Mouse (Mus musculus): ENCODE results near the gene Fam53b. TPM values are rescaled to one million over a fixed set of nuclear protein-coding genes. Genes with fewer than 3 reads are reported as not detected.

Gene Fam53b
- total and polyA plus RNA-seq, 2 experiments from 2014 or later = 9.4 to 17.3 TPM

DNA sequence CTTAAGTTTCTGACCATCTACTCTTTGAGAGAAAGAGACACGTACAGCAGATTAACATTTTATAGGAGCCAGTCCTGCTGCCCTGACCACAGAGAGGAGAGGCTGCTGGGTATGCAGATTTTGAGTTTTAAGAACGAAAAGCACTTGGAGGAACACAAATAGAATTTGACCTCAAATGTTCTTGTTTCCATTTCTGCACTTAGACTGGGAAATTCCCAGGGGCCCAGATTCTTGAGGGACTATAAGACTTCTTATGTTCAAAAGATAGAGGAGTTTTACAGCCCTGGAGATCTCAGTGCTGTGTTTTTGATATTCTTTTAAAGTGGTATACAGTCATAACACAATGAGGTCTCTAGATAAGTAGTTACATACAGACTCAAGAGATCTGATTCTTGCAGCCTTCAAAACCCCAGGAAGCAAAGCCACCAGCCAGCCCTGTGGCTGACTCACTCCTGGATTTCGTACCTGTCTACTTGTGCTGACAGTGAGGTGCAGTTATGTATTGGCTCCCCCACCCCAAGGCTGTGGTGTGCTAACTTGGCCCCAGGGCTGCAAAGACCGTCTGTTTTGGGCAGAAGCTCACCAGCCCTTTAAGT lies 48.7 kb downstream of the Fam53b start:
- Histone ChIP-seq H3K27ac (ENCODE audit: low read depth, low read length) (no peak overlapping the region), H3K4me3 (ENCODE audit: low read depth, low read length) (no peak overlapping the region), H3K9ac (replicated peaks; ENCODE audit: low read length, poor library complexity, severe bottlenecking) (no peak overlapping the region), H3K4me1 (ENCODE audit: insufficient read depth, low read length) (peaks cover 3% of the 10 kb centered on the region; the same call in 1 of the 2 replicates), H3K27me3 (ENCODE audit: insufficient read depth, low read length) (no peaks in the 10 kb centered on the region), H3K36me3 (ENCODE audit: insufficient read depth, low read length) (no peaks in the 10 kb centered on the region), H3K9me3 (ENCODE audit: low read length) (no peaks in the 10 kb centered on the region), H3K4me2 (ENCODE audit: low read depth, low read length, poor library complexity, severe bottlenecking) (no peak overlapping the region)
- no peak for TF ChIP-seq CTCF (IDR thresholded peaks at IDR 0.05)
- WGBS = 74% methylated on average over 4 of the region's 4 CpGs
- ATAC-seq (ENCODE audit: low FRiP score) (no peak), DNase-seq (ENCODE audit: low spot score) (no peak)

DNA sequence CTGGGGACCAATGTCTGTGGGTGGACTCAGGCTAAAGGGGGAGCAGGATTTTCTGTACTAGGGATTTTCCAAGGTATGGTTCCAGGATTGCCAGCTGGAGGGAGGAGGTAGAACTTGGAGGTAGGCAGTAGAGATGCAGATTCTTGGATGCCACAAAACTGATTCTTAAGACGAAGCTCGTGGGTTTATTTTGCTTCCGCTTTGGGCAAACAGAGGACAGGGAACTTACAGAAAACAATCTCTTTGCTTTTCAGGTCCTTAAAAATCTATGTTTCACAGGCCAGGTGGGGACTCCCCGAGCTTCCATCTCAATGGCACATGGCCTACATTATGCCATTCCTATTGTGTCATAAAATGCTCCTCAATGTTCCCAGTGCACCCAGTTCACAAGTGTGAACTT lies 49.4 kb downstream of the Fam53b start:
- no peak overlapping the region for H3K4me3 ChIP-seq (ENCODE audit: low read depth, low read length)
- WGBS = 93% methylated on average over 4 of the region's 4 CpGs
- no peaks in the 10 kb centered on the region for H3K9me3 ChIP-seq (ENCODE audit: low read length)
- no peak overlapping the region for H3K4me2 ChIP-seq (ENCODE audit: low read depth, low read length, poor library complexity, severe bottlenecking)
- DNase-seq (ENCODE audit: low spot score) (no peak), ATAC-seq (ENCODE audit: low FRiP score) (no peak)
- no peak for TF ChIP-seq CTCF (IDR thresholded peaks at IDR 0.05)
- H3K9ac ChIP-seq (replicated peaks; ENCODE audit: low read length, poor library complexity, severe bottlenecking) = no peak overlapping the region
- no peaks in the 10 kb centered on the region for H3K27me3 ChIP-seq (ENCODE audit: insufficient read depth, low read length)
- no peak overlapping the region for H3K27ac ChIP-seq (ENCODE audit: low read depth, low read length)
- H3K4me1 ChIP-seq (ENCODE audit: insufficient read depth, low read length) = peaks cover 3% of the 10 kb centered on the region; the same call in 1 of the 2 replicates
- H3K36me3 ChIP-seq (ENCODE audit: insufficient read depth, low read length) = peaks cover 3% of the 10 kb centered on the region; the same call in 1 of the 2 replicates

DNA sequence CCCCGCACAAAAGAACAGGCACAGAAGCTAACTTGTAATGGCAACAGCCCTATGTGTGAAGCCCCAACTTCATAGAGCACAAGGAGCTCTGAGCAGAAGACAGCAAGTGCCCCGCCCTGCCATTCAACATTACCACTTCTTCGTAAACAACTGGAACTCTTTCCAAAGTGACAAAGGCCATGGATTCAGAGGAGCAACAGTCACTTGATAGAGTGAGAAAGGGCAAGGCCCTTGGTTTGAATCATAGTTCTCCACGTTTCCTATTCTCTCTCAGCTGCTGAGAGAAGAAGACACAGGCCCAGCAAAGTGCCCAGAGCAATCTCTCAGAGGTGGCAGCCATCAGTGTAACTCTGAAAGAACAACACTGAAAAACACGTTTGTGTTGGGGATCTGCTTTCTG lies 49.8 kb downstream of the Fam53b start:
- Histone ChIP-seq H3K4me2 (ENCODE audit: low read depth, low read length, poor library complexity, severe bottlenecking) (no peak overlapping the region), H3K9me3 (ENCODE audit: low read length) (no peaks in the 10 kb centered on the region), H3K9ac (replicated peaks; ENCODE audit: low read length, poor library complexity, severe bottlenecking) (no peak overlapping the region), H3K27ac (ENCODE audit: low read depth, low read length) (no peak overlapping the region), H3K36me3 (ENCODE audit: insufficient read depth, low read length) (peaks cover 5% of the 10 kb centered on the region; the same call in 1 of the 2 replicates), H3K4me3 (ENCODE audit: low read depth, low read length) (no peak overlapping the region), H3K4me1 (ENCODE audit: insufficient read depth, low read length) (peaks cover 3% of the 10 kb centered on the region; the same call in 1 of the 2 replicates), H3K27me3 (ENCODE audit: insufficient read depth, low read length) (no peaks in the 10 kb centered on the region)
- no peak for TF ChIP-seq CTCF (IDR thresholded peaks at IDR 0.05)
- 93% methylated on average over 5 of the region's 5 CpGs for WGBS
- ATAC-seq (ENCODE audit: low FRiP score) = no peak
- no peak for DNase-seq (ENCODE audit: low spot score)

DNA sequence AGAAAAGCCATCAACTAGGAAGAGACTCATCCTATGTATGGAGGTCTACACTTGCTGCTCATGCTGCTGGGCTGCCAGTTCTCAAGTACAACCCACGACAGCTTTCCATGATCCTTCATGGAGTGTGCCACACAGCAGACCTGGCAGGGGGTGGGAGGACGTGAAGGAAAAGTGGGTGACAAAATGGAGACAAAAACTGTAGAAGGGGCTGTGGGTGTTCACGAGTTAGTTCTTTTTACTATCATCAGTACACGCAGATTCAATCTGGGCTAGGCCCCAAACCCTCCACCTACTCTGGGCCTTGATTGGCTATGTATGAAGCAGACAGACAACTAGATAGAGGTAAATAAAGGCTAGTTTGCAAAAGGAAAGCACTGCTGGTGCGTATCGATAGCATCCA lies 50.3 kb downstream of the Fam53b start:
- DNase-seq (ENCODE audit: low spot score) = no peak
- no peak for TF ChIP-seq CTCF (IDR thresholded peaks at IDR 0.05)
- H3K4me1 ChIP-seq (ENCODE audit: insufficient read depth, low read length) = peaks cover 3% of the 10 kb centered on the region; the same call in 1 of the 2 replicates
- H3K9ac ChIP-seq (replicated peaks; ENCODE audit: low read length, poor library complexity, severe bottlenecking) = no peak overlapping the region
- H3K36me3 ChIP-seq (ENCODE audit: insufficient read depth, low read length) = peaks cover 7% of the 10 kb centered on the region; the same call in 1 of the 2 replicates
- no peak overlapping the region for H3K4me2 ChIP-seq (ENCODE audit: low read depth, low read length, poor library complexity, severe bottlenecking)
- ATAC-seq (ENCODE audit: low FRiP score) = no peak
- no peak overlapping the region for H3K27ac ChIP-seq (ENCODE audit: low read depth, low read length)
- H3K9me3 ChIP-seq (ENCODE audit: low read length) = no peaks in the 10 kb centered on the region
- 96% methylated on average over 6 of the region's 6 CpGs for WGBS
- H3K4me3 ChIP-seq (ENCODE audit: low read depth, low read length) = no peak overlapping the region
- no peaks in the 10 kb centered on the region for H3K27me3 ChIP-seq (ENCODE audit: insufficient read depth, low read length)

DNA sequence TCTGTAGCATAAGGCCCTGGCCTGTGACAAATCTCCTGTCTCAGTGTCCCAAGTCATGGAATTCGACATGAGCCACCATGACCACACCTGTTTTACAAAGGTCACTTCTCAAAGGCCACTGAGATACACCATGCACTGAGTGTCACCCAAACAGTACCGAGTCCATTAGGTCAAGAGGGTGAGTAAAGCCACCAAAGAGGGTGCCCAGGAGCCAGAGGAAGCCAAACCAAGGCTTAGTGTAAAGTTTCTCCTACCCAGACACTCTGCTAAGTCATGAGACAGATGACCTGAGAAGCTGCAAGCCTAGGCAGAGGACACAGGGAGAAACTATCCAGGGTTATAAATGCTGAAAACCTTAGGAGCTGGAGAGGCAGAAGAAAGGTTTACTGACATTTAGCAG lies 52.3 kb downstream of the Fam53b start:
- Histone ChIP-seq H3K9ac (replicated peaks; ENCODE audit: low read length, poor library complexity, severe bottlenecking) (no peak overlapping the region), H3K4me2 (ENCODE audit: low read depth, low read length, poor library complexity, severe bottlenecking) (no peak overlapping the region), H3K27me3 (ENCODE audit: insufficient read depth, low read length) (no peaks in the 10 kb centered on the region), H3K4me3 (ENCODE audit: low read depth, low read length) (no peak overlapping the region), H3K4me1 (ENCODE audit: insufficient read depth, low read length) (no peaks in the 10 kb centered on the region), H3K9me3 (ENCODE audit: low read length) (no peaks in the 10 kb centered on the region), H3K27ac (ENCODE audit: low read depth, low read length) (no peak overlapping the region), H3K36me3 (ENCODE audit: insufficient read depth, low read length) (peaks cover 13% of the 10 kb centered on the region)
- 94% methylated on average over 2 of the region's 2 CpGs for WGBS
- ATAC-seq (ENCODE audit: low FRiP score) (no peak), DNase-seq (ENCODE audit: low spot score) (no peak)
- no peak for TF ChIP-seq CTCF (IDR thresholded peaks at IDR 0.05)

DNA sequence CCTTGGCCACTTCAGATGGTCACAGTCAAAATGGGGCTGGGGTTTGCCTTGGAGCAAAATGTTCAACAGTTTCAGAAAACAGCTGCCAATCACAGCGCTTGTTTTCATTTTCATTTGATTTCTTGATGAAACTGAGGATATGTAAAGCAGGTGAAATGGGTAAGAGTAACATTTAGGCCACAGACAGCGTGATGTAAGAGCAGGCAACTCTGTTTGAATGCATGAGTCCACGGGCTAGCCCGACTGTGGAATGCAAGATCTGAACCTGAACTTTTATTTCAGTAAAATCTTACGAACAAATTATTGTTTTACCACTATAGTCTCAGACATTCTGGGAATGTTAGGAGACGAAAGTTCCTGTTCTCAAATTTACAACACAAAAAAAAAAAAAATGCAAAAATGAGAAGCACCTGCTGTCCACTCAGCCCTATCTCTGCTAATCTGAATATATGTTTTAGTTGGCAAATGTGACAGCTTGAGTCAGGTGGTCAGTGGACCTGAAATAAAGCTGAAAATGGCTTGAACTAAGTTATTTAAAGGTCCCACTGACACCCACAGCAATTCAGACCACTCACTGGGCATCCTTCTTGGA lies 53.0 kb downstream of the Fam53b start:
- no peak for TF ChIP-seq CTCF (IDR thresholded peaks at IDR 0.05)
- no peak for ATAC-seq (ENCODE audit: low FRiP score)
- no peak overlapping the region for H3K9ac ChIP-seq (replicated peaks; ENCODE audit: low read length, poor library complexity, severe bottlenecking)
- H3K36me3 ChIP-seq (ENCODE audit: insufficient read depth, low read length) = peaks cover 13% of the 10 kb centered on the region
- WGBS = 97% methylated on average over 6 of the region's 6 CpGs
- H3K4me3 ChIP-seq (ENCODE audit: low read depth, low read length) = no peak overlapping the region
- H3K4me2 ChIP-seq (ENCODE audit: low read depth, low read length, poor library complexity, severe bottlenecking) = no peak overlapping the region
- H3K4me1 ChIP-seq (ENCODE audit: insufficient read depth, low read length) = no peaks in the 10 kb centered on the region
- H3K27me3 ChIP-seq (ENCODE audit: insufficient read depth, low read length) = no peaks in the 10 kb centered on the region
- H3K27ac ChIP-seq (ENCODE audit: low read depth, low read length) = no peak overlapping the region
- H3K9me3 ChIP-seq (ENCODE audit: low read length) = no peaks in the 10 kb centered on the region
- no peak for DNase-seq (ENCODE audit: low spot score)
